Mouse (Mus musculus): ENCODE measurements at regions not wholly inside any gene's neighbourhood (a gene's known extent, or its start where the extent isn't known, plus 50 kb on each side); places are given as distances from the start of the nearest gene placed in this dataset.

- WGBS = 89% methylated on average over 1 of the region's 1 CpGs
- Histone ChIP-seq H3K4me2 (no peak overlapping the region), H3K36me3 (ENCODE audit: poor library complexity, severe bottlenecking) (no peaks in the 10 kb centered on the region)
Measured at GRCm38 (mm10) chr16:86015336-86015735, 113.7 kb upstream of the Adamts5 start.

GRCm38 (mm10) chr16:86011051-86011450, 109.4 kb upstream of the Adamts5 start:
- Histone ChIP-seq H3K4me1 (peaks cover 7% of the 10 kb centered on the region), H3K27me3 (no peaks in the 10 kb centered on the region), H3K4me2 (no peak overlapping the region), H3K9ac (no peak overlapping the region), H3K9me3 (replicated peaks) (no peaks in the 10 kb centered on the region), H3K4me3 (no peak overlapping the region), H3K36me3 (ENCODE audit: poor library complexity, severe bottlenecking) (no peaks in the 10 kb centered on the region), H3K27ac (no peak overlapping the region)
- no peak for ATAC-seq
- WGBS = 92% methylated on average over 5 of the region's 5 CpGs

More at GRCm38 (mm10) chr16:86015336-86015735, 113.7 kb upstream of the Adamts5 start:
- H3K27me3 ChIP-seq = no peaks in the 10 kb centered on the region
- H3K4me3 ChIP-seq = no peak overlapping the region
- no peaks in the 10 kb centered on the region for H3K9me3 ChIP-seq (replicated peaks)
- H3K9ac ChIP-seq = no peak overlapping the region
- no peak for ATAC-seq
- no peaks in the 10 kb centered on the region for H3K4me1 ChIP-seq
- no peak overlapping the region for H3K27ac ChIP-seq

- H3K4me2 ChIP-seq = no peak overlapping the region
- H3K36me3 ChIP-seq (ENCODE audit: poor library complexity, severe bottlenecking) = no peaks in the 10 kb centered on the region
- H3K27me3 ChIP-seq = no peaks in the 10 kb centered on the region
- peak; percentile 68; the same call in 1 of the 2 replicates for ATAC-seq
- no peak overlapping the region for H3K27ac ChIP-seq
- no peak overlapping the region for H3K9ac ChIP-seq
- H3K4me3 ChIP-seq = no peak overlapping the region
- H3K4me1 ChIP-seq = peaks cover 7% of the 10 kb centered on the region
- H3K9me3 ChIP-seq (replicated peaks) = no peaks in the 10 kb centered on the region
- 11% methylated on average over 3 of the region's 3 CpGs for WGBS
Measured at GRCm38 (mm10) chr16:86009638-86010329, 108.2 kb upstream of the Adamts5 start.

GRCm38 (mm10) chr16:86007799-86008198, 106.2 kb upstream of the Adamts5 start:
- H3K9ac ChIP-seq = no peak overlapping the region
- H3K27me3 ChIP-seq = no peaks in the 10 kb centered on the region
- no peak for ATAC-seq
- H3K9me3 ChIP-seq (replicated peaks) = no peaks in the 10 kb centered on the region
- H3K4me3 ChIP-seq = no peak overlapping the region
- 90% methylated on average over 1 of the region's 1 CpGs for WGBS
- no peak overlapping the region for H3K4me2 ChIP-seq
- peaks cover 7% of the 10 kb centered on the region for H3K4me1 ChIP-seq
- H3K27ac ChIP-seq = no peak overlapping the region
- no peaks in the 10 kb centered on the region for H3K36me3 ChIP-seq (ENCODE audit: poor library complexity, severe bottlenecking)

- Histone ChIP-seq H3K9ac (no peak overlapping the region), H3K4me1 (no peaks in the 10 kb centered on the region), H3K4me3 (no peak overlapping the region), H3K9me3 (replicated peaks) (no peaks in the 10 kb centered on the region), H3K27ac (no peak overlapping the region), H3K36me3 (ENCODE audit: poor library complexity, severe bottlenecking) (no peaks in the 10 kb centered on the region), H3K4me2 (no peak overlapping the region), H3K27me3 (no peaks in the 10 kb centered on the region)
- 93% methylated on average over 1 of the region's 1 CpGs for WGBS
- ATAC-seq = no peak
Measured at GRCm38 (mm10) chr16:86000846-86001245, 99.2 kb upstream of the Adamts5 start.

GRCm38 (mm10) chr16:85985841-85986240, 84.2 kb upstream of the Adamts5 start:
- H3K36me3 ChIP-seq (ENCODE audit: poor library complexity, severe bottlenecking) = no peaks in the 10 kb centered on the region
- H3K4me2 ChIP-seq = no peak overlapping the region
- no peaks in the 10 kb centered on the region for H3K9me3 ChIP-seq (replicated peaks)
- H3K9ac ChIP-seq = no peak overlapping the region
- H3K27ac ChIP-seq = no peak overlapping the region
- 52% methylated on average over 2 of the region's 2 CpGs for WGBS
- no peaks in the 10 kb centered on the region for H3K27me3 ChIP-seq
- no peak overlapping the region for H3K4me3 ChIP-seq
- ATAC-seq = no peak
- no peaks in the 10 kb centered on the region; the same call in 1 of the 2 replicates for H3K4me1 ChIP-seq

- Histone ChIP-seq H3K4me2 (no peak overlapping the region), H3K27ac (no peak overlapping the region), H3K36me3 (ENCODE audit: poor library complexity, severe bottlenecking) (no peaks in the 10 kb centered on the region), H3K4me3 (no peak overlapping the region), H3K9me3 (replicated peaks) (no peaks in the 10 kb centered on the region), H3K27me3 (no peaks in the 10 kb centered on the region), H3K9ac (no peak overlapping the region), H3K4me1 (peaks cover 7% of the 10 kb centered on the region)
- ATAC-seq = peak; percentile 84
- 41% methylated on average over 2 of the region's 2 CpGs for WGBS
Measured at GRCm38 (mm10) chr16:85977102-85977501, 75.5 kb upstream of the Adamts5 start.

GRCm38 (mm10) chr16:85966892-85967444, 65.3 kb upstream of the Adamts5 start:
- Histone ChIP-seq H3K4me3 (no peak overlapping the region), H3K9me3 (replicated peaks) (no peaks in the 10 kb centered on the region), H3K4me1 (peaks cover 4% of the 10 kb centered on the region), H3K27me3 (peaks cover 5% of the 10 kb centered on the region; the same call in 1 of the 2 replicates), H3K27ac (no peak overlapping the region), H3K9ac (no peak overlapping the region), H3K4me2 (no peak overlapping the region), H3K36me3 (ENCODE audit: poor library complexity, severe bottlenecking) (no peaks in the 10 kb centered on the region)
- ATAC-seq = no peak
- WGBS = 7% methylated on average over 4 of the region's 4 CpGs

- WGBS = 65% methylated on average over 4 of the region's 4 CpGs
- ATAC-seq = no peak
- Histone ChIP-seq H3K9ac (no peak overlapping the region), H3K4me3 (no peak overlapping the region), H3K27ac (no peak overlapping the region), H3K4me2 (no peak overlapping the region), H3K36me3 (ENCODE audit: poor library complexity, severe bottlenecking) (no peaks in the 10 kb centered on the region), H3K9me3 (replicated peaks) (no peaks in the 10 kb centered on the region), H3K27me3 (peaks cover 5% of the 10 kb centered on the region; the same call in 1 of the 2 replicates), H3K4me1 (peaks cover 4% of the 10 kb centered on the region)
Measured at GRCm38 (mm10) chr16:85966251-85966650, 64.6 kb upstream of the Adamts5 start.

- H3K27me3 ChIP-seq = peaks cover 5% of the 10 kb centered on the region; the same call in 1 of the 2 replicates
- no peak overlapping the region for H3K27ac ChIP-seq
- no peak overlapping the region for H3K4me3 ChIP-seq
- no peak overlapping the region for H3K9ac ChIP-seq
- no peaks in the 10 kb centered on the region for H3K9me3 ChIP-seq (replicated peaks)
- H3K4me2 ChIP-seq = no peak overlapping the region
- ATAC-seq = no peak
- 43% methylated on average over 2 of the region's 2 CpGs for WGBS
- H3K4me1 ChIP-seq = peaks cover 4% of the 10 kb centered on the region
- no peaks in the 10 kb centered on the region for H3K36me3 ChIP-seq (ENCODE audit: poor library complexity, severe bottlenecking)
Measured at GRCm38 (mm10) chr16:85964352-85965210, 63.0 kb upstream of the Adamts5 start.

- no peak overlapping the region for H3K4me2 ChIP-seq
- no peak overlapping the region for H3K27ac ChIP-seq
- ATAC-seq = no peak
- H3K4me3 ChIP-seq = no peak overlapping the region
- no peaks in the 10 kb centered on the region for H3K27me3 ChIP-seq
- 88% methylated on average over 4 of the region's 4 CpGs for WGBS
- H3K4me1 ChIP-seq = no peaks in the 10 kb centered on the region
- no peaks in the 10 kb centered on the region for H3K9me3 ChIP-seq (replicated peaks)
- no peaks in the 10 kb centered on the region for H3K36me3 ChIP-seq (ENCODE audit: poor library complexity, severe bottlenecking)
- H3K9ac ChIP-seq = no peak overlapping the region
Measured at GRCm38 (mm10) chr16:85956006-85956562, 54.5 kb upstream of the Adamts5 start.

GRCm38 (mm10) chr16:85951628-85952027, 50.0 kb upstream of the Adamts5 start:
- H3K36me3 ChIP-seq (ENCODE audit: poor library complexity, severe bottlenecking) = no peaks in the 10 kb centered on the region
- no peaks in the 10 kb centered on the region for H3K4me1 ChIP-seq
- WGBS = 94% methylated on average over 4 of the region's 4 CpGs
- no peak overlapping the region for H3K4me2 ChIP-seq
- no peak overlapping the region for H3K27ac ChIP-seq
- no peak for ATAC-seq
- no peaks in the 10 kb centered on the region for H3K27me3 ChIP-seq
- H3K9ac ChIP-seq = no peak overlapping the region
- no peaks in the 10 kb centered on the region for H3K9me3 ChIP-seq (replicated peaks)
- H3K4me3 ChIP-seq = no peak overlapping the region
